In the genomic region with DNA sequence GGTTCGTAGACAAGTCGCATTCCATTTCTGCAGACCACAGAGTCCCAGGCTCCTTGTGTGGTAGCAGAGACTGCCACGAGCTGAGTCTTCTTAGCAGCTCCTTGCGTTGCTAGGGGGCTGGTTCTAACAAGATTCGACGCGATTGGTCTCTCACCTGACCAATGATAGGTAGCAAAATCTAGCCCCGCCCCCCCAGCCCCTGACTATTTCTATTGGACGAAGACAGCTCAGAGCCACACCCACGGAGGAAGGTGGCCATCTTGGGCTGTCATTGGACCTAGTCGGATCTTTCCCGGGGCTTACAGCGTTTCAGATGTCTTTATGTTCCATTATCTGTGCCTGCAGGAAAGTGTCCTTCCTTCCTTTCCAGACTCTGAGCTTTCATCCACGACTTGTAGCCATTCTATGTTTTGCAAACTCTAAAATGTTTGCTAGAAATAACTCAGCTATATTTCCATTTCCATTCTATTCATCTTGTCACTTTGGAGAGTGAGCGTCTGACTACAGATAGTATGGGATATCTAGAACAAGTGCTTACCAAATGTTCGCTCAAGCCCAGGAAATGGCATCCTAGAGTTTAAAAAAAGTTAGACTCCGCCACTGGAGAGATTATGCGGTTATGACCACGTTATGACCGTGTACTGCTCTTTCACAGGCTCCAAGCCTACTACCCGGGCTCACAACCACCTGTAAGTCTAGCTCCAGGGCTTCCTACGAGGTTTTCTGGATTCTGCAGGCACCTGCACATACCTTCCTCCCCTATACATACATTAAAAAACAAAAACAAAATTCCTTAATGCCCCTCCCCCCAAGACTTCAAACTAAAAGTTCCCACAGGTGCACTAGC, we compare ENCODE assay signal across 8 mouse cellular contexts. TPM values are rescaled to one million over a fixed set of nuclear protein-coding genes. Genes with fewer than 3 reads are reported as not detected.
A peak's percentile ranks its signal among the peaks of the same experiment; 100 is the strongest.
DNase-seq lines count a peak whose midpoint lies in the region; ATAC-seq and TF ChIP-seq lines count a peak whose summit lies in the region.

No protein-coding gene starts in this region.

- H3K36me3 ChIP-seq in heart, embryonic 13.5 days, result peaks cover 31% of the 10 kb centered on the region
- H3K36me3 ChIP-seq in liver, embryonic 14.5 days (replicated peaks; ENCODE audit: control insufficient read depth, insufficient read depth, low read depth), result no peaks in the 10 kb centered on the region
- peaks cover 12% of the 10 kb centered on the region for H3K36me3 ChIP-seq in neural tube, embryonic 12.5 days
- H3K36me3 ChIP-seq in stomach, embryonic 16.5 days (ENCODE audit: control insufficient read depth, insufficient read depth, low read length), result 0 out of 2 replicates have a peak, but pooled peaks cover 4% of the 10 kb centered on the region

- peak overlapping the region; percentile 72 for H3K4me2 ChIP-seq in heart, embryonic 13.5 days
- peak overlapping the region; percentile 75 for H3K4me2 ChIP-seq in liver, embryonic 14.5 days (ENCODE audit: low read depth)
- peak overlapping the region; percentile 67 for H3K4me2 ChIP-seq in neural tube, embryonic 12.5 days (replicated peaks)
- peak overlapping the region; percentile 59 for H3K4me2 ChIP-seq in stomach, embryonic 16.5 days (ENCODE audit: low read depth, low read length)

- no peaks in the 10 kb centered on the region for H3K27me3 ChIP-seq in heart, embryonic 13.5 days (replicated peaks)
- no peaks in the 10 kb centered on the region for H3K27me3 ChIP-seq in liver, embryonic 14.5 days (ENCODE audit: control insufficient read depth, insufficient read depth, low read length)
- H3K27me3 ChIP-seq in neural tube, embryonic 12.5 days (replicated peaks), result no peaks in the 10 kb centered on the region
- no peaks in the 10 kb centered on the region for H3K27me3 ChIP-seq in stomach, embryonic 16.5 days (ENCODE audit: control insufficient read depth, insufficient read depth, low read length)

- 21% methylated on average over 22 of the region's 22 CpGs for WGBS in heart, embryonic 13.5 days
- 18% methylated on average over 22 of the region's 22 CpGs for WGBS in liver, embryonic 14.5 days (ENCODE audit: insufficient replicate concordance)
- WGBS in neural tube, embryonic 12.5 days, result 26% methylated on average over 22 of the region's 22 CpGs
- 21% methylated on average over 22 of the region's 22 CpGs for WGBS in stomach, embryonic 16.5 days

- peak overlapping the region; percentile 41 for H3K9ac ChIP-seq in heart, embryonic 13.5 days
- H3K9ac ChIP-seq in liver, embryonic 14.5 days (replicated peaks), result peak overlapping the region; percentile 28
- H3K9ac ChIP-seq in neural tube, embryonic 12.5 days, result 0 out of 2 replicates have a peak overlapping the region, but pooled peaks have one; percentile 13
- 0 out of 2 replicates have a peak overlapping the region, but pooled peaks have one; percentile 41 for H3K9ac ChIP-seq in stomach, embryonic 16.5 days (ENCODE audit: low read length)

- peaks cover 16% of the 10 kb centered on the region for H3K4me1 ChIP-seq in heart, embryonic 13.5 days
- H3K4me1 ChIP-seq in liver, embryonic 14.5 days (replicated peaks; ENCODE audit: control insufficient read depth in 2 of 2, insufficient read depth in 2 of 2, low read length in 1 of 2), result peaks cover 0 to 10% of the 10 kb centered on the region in 2 experiments; a peak in 3 of 4 replicates
- H3K4me1 ChIP-seq in neural tube, embryonic 12.5 days, result peaks cover 7% of the 10 kb centered on the region
- 0 out of 2 replicates have a peak, but pooled peaks cover 2% of the 10 kb centered on the region for H3K4me1 ChIP-seq in stomach, embryonic 16.5 days (ENCODE audit: control insufficient read depth, insufficient read depth, low read length)

- TF ChIP-seq EP300 in liver, embryonic 14.5 days (IDR thresholded peaks at IDR 0.05; ENCODE audit: low read depth), result no peak

- peak; percentile 63 for DNase-seq in layer of hippocampus, adult 11-12 months (ENCODE audit: low spot score)
- DNase-seq in layer of hippocampus, adult 9-10 months (ENCODE audit: low spot score), result no peak
- DNase-seq in embryo, embryonic 11.5 days (ENCODE audit: low read depth, low spot score), result peak; percentile 86
- DNase-seq in kidney, postnatal 14 days, result peak; percentile 72
- peak; percentile 81 to 86 (median 83) for DNase-seq in liver, embryonic 14.5 days (ENCODE audit: low read depth in 3 of 3, low spot score in 3 of 3)

- peak overlapping the region; percentile 17 for H3K27ac ChIP-seq in heart, embryonic 13.5 days (replicated peaks)
- H3K27ac ChIP-seq in liver, embryonic 14.5 days, result peak overlapping the region; percentile 26; the same call in 1 of the 2 replicates
- H3K27ac ChIP-seq in neural tube, embryonic 12.5 days, result no peak overlapping the region
- H3K27ac ChIP-seq in stomach, embryonic 16.5 days (ENCODE audit: low read length), result 0 out of 2 replicates have a peak overlapping the region, but pooled peaks have one; percentile 16

- H3K9me3 ChIP-seq in heart, embryonic 13.5 days, result no peaks in the 10 kb centered on the region
- H3K9me3 ChIP-seq in liver, embryonic 14.5 days (ENCODE audit: control insufficient read depth, low read length), result no peaks in the 10 kb centered on the region
- H3K9me3 ChIP-seq in neural tube, embryonic 12.5 days, result no peaks in the 10 kb centered on the region
- no peaks in the 10 kb centered on the region for H3K9me3 ChIP-seq in stomach, embryonic 16.5 days (replicated peaks; ENCODE audit: control insufficient read depth, low read length)

- peak overlapping the region; percentile 46 for H3K4me3 ChIP-seq in heart, embryonic 13.5 days
- peak overlapping the region; percentile 41 to 58 for H3K4me3 ChIP-seq in liver, embryonic 14.5 days (ENCODE audit: insufficient read depth in 1 of 2, low read depth in 2 of 2, low read length in 2 of 2)
- H3K4me3 ChIP-seq in neural tube, embryonic 12.5 days, result peak overlapping the region; percentile 37
- H3K4me3 ChIP-seq in stomach, embryonic 16.5 days (replicated peaks; ENCODE audit: low read length), result peak overlapping the region; percentile 42

- peak; percentile 73 for ATAC-seq in heart, embryonic 13.5 days (ENCODE audit: extremely low read depth, insufficient number of reproducible peaks, low FRiP score, low TSS enrichment)
- peak; percentile 96 for ATAC-seq in liver, embryonic 14.5 days (ENCODE audit: insufficient read depth)
- ATAC-seq in neural tube, embryonic 12.5 days (ENCODE audit: low FRiP score, low read depth), result peak; percentile 97
- peak; percentile 97 for ATAC-seq in stomach, embryonic 16.5 days (ENCODE audit: insufficient read depth, low FRiP score)

- TF ChIP-seq CTCF in liver, embryonic 14.5 days (IDR thresholded peaks at IDR 0.05; ENCODE audit: low read depth), result no peak

RNA-seq across cellular contexts. Expression of a gene that starts 8.8 kb away (rescaled TPM):
- 19.5 and 22.2 TPM in 2 replicates for polyA plus RNA-seq in heart, embryonic 13.5 days (2015; fragmentation: Nextera tagmentation; extraction: Ambion mirVana)
- polyA plus RNA-seq in liver, embryonic 14.5 days (2012; rRNA removed), result 3.5 and 5.1 TPM in 2 replicates
- 7.1 and 8.9 TPM in 2 replicates for polyA plus RNA-seq in liver, embryonic 14.5 days (2014; fragmentation: Nextera tagmentation; extraction: Ambion mirVana)
- polyA plus RNA-seq in neural tube, embryonic 12.5 days (2016; fragmentation: Nextera tagmentation; extraction: Ambion mirVana), result 27.9 and 29.0 TPM in 2 replicates
- 19.5 and 20.2 TPM in 2 replicates for polyA plus RNA-seq in stomach, embryonic 16.5 days (2015; fragmentation: Nextera tagmentation; extraction: Ambion mirVana)

RNA-seq across cellular contexts. Expression of a gene that starts 45.4 kb away (rescaled TPM):
- 232 and 238 TPM in 2 replicates for polyA plus RNA-seq in heart, embryonic 13.5 days (2015; fragmentation: Nextera tagmentation; extraction: Ambion mirVana)
- polyA plus RNA-seq in liver, embryonic 14.5 days (2012; rRNA removed), result 163 and 200 TPM in 2 replicates
- 101 and 120 TPM in 2 replicates for polyA plus RNA-seq in liver, embryonic 14.5 days (2014; fragmentation: Nextera tagmentation; extraction: Ambion mirVana)
- polyA plus RNA-seq in neural tube, embryonic 12.5 days (2016; fragmentation: Nextera tagmentation; extraction: Ambion mirVana), result 635 and 665 TPM in 2 replicates
- 346 and 352 TPM in 2 replicates for polyA plus RNA-seq in stomach, embryonic 16.5 days (2015; fragmentation: Nextera tagmentation; extraction: Ambion mirVana)
